Mouse (Mus musculus) left cerebral cortex, adult 8-10 months (tissue): ENCODE data around the gene Mab21l3. TPM values are rescaled to one million over a fixed set of nuclear protein-coding genes. Genes with fewer than 3 reads are reported as not detected.

Source experiments
- DNase-seq, 2 experiments: peaks; one replicate each; pipeline ENCODE4 v3.0.0; 2022; ENCODE audit warnings: low spot score in 2 of 2
- total RNA-seq, 4 experiments: library from RNA; stranded (reverse); gene quantifications; 2 replicates each; pipeline ENCODE4 v1.2.4; 2022

Mab21l3 gene
- total RNA-seq, 4 experiments from 2014 or later = 0.11 to 0.51 (median 0.27) TPM

- no peak for DNase-seq
Measured at GRCm38 (mm10) chr3:101804331-101804730, 44.4 kb downstream of the Mab21l3 start.

DNA sequence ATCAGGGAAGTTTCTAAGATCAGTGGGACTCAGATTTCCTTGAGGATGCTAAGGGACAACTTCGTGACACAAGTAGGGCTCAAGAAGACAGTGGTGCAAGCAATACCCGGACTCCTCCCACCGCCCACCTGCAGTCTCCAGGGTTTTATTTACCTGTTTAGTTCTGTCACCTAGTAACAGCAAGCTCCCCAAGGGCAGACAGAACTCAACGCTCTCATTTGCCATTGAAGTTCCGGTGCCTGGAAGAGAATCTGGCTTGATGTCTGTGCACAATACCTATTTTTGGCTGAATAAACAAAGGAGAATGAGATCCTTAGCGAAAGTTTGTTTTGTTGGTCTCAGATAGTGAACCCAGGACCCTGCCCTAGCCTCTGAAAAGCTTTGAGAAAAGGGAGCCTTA lies 45.0 kb downstream of the Mab21l3 start:
- no peak for DNase-seq

DNA sequence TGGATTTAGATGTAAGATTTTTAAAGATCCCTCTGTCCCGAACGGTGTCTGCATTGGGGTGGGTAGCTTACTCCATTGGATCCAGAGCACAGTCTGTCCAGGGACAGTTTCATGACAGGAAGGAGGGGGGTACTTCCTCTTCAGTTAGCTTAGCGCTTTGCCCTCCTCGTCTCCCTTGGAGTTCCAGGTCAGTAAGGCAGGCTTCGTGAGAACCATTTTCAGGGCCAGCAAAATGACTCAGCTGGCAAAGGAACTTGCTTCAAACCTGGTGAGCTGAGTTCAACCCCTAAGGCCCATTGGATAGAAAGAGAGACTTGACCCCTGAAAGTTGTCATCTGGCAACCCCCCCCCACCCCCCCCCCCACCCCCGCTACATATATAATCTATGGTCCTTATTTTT lies 46.0 kb downstream of the Mab21l3 start:
- DNase-seq = no peak

GRCm38 (mm10) chr3:101800596-101801018 lies 48.2 kb downstream of the Mab21l3 start:
- no peak for DNase-seq

DNA sequence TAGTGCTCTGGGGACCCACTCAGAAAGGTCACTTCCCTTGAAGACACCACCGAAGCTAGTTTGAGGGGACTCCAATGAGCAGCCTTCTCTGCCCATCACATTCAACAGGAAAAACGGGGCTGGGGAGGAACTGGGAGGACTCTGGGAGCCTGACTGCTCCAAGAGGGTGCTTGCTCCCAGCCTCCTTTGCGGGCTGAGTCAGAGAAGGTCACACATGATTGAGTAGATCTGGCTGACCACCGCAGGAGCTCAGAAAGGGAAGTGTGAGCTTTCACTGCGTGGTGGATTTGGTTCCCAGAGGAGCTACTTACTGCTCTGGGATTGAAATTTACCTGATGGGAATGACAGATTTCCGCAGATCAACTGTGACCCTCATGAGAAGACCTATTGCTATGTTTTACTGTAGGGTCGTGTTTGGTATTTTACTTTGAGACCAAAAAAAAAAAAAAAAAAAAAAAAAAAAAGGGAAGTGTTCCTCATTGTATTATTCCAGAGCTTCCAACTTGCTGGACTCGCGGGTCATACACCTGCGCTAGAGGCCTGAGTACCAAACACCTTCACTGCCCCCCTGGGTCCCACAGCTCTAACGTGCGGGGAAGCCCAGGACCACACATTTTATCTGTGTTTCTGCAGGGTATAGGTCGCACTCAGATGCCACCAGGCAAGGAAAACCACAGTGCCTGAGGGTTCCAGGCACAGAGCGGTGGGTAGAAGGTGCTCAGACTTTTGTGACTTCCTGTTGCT lies 48.7 kb downstream of the Mab21l3 start:
- DNase-seq = no peak

DNA sequence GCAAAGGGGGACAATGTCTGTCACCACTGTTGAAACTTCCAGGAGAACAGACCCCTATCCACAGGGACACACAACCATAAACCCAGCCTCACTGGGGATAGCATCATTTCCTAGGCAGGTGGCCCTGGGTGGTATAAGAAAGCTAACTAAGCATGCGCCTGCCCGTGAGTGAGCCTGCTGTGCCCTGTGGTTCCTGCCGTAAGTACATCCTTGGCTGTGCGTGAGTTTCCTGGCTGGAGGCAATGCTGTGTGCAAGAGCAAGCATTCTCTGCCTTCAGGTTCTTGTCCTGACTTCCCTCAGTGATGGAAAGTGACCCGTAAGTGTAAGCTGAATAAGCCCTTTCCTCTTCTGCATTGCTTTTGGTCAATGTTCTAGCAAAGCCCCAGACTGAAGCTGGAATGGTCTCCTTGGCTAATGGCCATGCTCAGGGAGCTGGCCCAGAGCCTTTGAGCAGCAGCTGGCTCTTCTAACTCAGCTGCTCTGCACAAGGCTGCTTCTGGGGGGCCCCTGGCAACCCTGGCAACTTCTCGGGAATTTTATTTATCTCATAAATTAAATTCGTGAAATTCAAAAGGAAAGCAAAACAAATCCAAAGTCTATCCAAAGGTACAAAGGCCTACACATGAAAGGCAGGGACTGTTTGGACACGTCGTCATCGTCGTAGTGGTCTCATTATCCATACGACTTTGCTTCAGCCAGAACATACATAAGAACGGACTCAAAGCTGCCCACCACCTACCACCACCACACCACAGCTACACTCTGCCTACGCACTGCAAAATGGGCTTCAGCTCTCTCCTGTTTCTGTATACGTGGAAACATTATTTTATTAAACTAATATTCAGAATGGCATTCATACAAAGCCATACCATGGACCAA lies 50.7 kb downstream of the Mab21l3 start:
- DNase-seq = no peak

GRCm38 (mm10) chr3:101796212-101796611 lies 52.5 kb downstream of the Mab21l3 start:
- no peak for DNase-seq

- no peak for DNase-seq
Measured at GRCm38 (mm10) chr3:101795387-101796039, 53.2 kb downstream of the Mab21l3 start.

- no peak for DNase-seq
Measured at GRCm38 (mm10) chr3:101794666-101795065, 54.1 kb downstream of the Mab21l3 start.

GRCm38 (mm10) chr3:101794026-101794425 lies 54.7 kb downstream of the Mab21l3 start:
- no peak for DNase-seq

- DNase-seq = no peak
Measured at GRCm38 (mm10) chr3:101792191-101792590, 56.6 kb downstream of the Mab21l3 start.

DNA sequence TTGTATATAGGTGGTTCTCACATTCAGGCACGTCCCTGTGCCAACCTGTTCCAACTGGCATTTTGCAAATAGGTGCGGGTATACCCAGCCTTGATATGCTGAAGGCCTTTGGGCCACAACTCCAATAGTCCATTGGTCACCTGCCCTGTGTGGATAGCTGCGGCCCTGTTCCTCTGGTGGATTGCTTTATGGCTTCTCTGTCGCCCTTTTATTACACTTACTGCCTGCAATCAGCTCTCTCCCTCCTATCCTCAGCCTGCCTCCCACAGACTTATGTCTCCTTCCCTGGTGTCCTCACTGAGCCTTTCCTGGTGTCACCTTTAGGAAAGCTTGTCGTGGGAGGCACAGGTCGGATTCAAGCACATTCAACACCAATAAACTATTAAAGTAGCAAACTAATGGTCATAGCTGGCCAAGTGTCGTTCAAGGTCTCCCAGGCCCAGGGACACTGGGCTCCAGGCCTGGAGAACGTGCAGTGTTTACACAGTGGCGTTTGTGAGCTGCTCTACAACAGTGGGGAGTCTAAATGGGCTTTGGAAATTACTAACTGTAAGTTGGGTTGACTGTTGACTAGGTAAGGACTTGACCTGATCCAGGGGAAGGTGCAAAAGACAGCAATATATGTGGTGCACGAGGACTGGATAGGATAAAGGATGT lies 63.9 kb downstream of the Mab21l3 start:
- DNase-seq = no peak

- DNase-seq = no peak
Measured at GRCm38 (mm10) chr3:101783793-101784192, 65.0 kb downstream of the Mab21l3 start.

GRCm38 (mm10) chr3:101780874-101781483 lies 67.8 kb downstream of the Mab21l3 start:
- DNase-seq = no peak

GRCm38 (mm10) chr3:101778896-101779665 lies 69.7 kb downstream of the Mab21l3 start:
- no peak for DNase-seq

- DNase-seq = no peak
Measured at GRCm38 (mm10) chr3:101775732-101776131, 73.0 kb downstream of the Mab21l3 start.

- peak in 1 of 2 experiments; percentile 27 for DNase-seq
Measured at GRCm38 (mm10) chr3:101770540-101770939, 78.2 kb downstream of the Mab21l3 start.

DNA sequence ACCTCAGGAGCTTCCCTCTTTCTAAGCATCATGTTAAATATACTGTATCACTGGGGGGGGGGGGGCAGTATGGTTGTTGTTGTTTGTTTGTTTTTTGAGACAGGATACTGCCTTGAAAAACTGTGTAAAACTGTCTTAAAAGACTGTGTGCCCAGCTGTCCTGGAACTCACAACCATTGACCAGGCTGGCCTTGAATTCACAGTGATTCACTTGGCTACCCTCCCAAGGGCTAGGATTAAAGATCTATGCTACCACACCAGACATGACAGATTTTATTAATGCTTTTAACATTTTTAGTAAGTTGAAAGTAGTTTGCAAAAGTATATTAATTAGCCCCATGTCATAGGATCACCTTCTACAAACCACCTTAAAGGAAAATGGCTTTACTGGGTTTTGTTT lies 85.2 kb downstream of the Mab21l3 start:
- no peak for DNase-seq
